Mouse (Mus musculus): ENCODE data around the gene Cct2.
A peak's percentile ranks its signal among the peaks of the same experiment; 100 is the strongest.
"Not testable (repeated sequence)": the region's sequence is repeated elsewhere in the genome, so short reads cannot be mapped to it uniquely, and the experiment has no call there.

Gene Cct2

DNA sequence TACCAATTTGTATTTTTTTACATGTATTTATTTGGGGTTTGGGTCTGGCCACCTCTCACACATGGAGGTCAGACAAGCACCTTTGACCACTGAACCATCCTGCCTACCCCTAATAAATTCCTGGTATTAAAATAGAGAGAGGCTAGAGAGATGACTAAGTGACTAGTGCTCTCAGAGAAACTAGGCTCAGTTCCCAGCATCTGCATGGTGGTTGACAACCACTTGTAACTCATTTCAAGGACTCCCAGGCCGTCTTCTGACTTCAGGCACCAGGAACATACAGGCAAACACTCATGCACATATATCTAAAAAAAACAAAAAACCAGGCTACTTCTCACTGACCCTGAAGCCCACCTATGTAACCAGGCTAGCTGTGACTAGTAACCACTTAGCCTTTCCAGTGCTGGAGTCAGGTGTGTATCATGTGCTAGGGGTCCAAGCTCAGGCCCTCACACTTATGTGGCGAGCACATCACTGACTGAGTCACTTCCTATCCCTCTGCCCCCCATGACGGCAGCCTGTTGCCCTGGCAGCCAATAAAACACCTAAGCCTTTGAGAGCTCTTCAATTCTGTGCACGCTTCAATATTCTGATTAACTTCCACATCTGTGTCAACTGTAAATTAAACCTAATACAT lies 13.5 kb downstream of the Cct2 start:
- DNase-seq (ENCODE audit: low spot score): no peak

GRCm38 (mm10) chr10:117049253-117049652 lies 14.4 kb downstream of the Cct2 start:
- no peak for DNase-seq (ENCODE audit: low spot score)

DNA sequence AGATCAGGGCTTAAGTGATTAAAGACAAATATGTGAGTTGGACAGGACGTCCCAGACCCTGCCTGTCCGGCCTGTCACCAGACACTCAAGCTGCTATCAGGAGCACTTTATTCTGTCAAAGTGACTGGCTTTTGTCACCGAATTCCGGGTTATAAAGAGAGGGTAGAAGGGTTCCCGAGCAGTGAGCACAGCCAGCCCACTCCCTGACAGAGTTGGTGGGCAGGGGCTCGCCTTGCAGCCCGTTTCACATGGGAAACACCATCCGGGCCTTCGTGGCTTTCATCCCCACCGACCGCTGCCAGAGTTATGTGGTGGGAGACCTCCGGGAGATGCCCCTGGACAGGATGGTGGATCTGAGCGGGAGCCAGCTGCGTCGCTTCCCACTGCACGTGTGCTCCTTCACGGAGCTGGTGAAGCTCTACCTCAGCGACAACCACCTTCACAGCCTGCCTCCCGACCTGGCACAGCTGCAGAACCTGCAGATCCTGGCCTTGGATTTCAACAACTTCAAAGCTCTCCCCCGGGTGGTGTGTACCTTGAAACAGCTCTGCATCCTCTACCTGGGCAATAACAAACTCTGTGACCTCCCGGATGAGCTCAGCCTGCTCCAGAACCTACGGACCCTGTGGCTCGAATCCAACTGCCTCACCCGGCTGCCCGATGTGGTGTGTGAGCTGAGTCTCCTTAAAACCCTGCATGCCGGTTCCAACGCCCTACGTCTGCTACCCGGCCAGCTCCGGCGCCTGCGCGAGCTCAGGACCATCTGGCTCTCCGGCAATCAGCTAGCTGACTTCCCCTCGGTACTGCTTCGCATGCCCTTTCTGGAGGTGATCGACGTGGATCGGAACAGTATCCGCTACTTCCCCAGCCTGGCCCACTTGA lies 18.2 kb downstream of the Cct2 start, which contains the start of gene Lrrc10:
TSS of gene Lrrc10 (plus strand) at position 167 of the 882 bp plus-strand sequence.
- no peak for DNase-seq (ENCODE audit: low spot score)

DNA sequence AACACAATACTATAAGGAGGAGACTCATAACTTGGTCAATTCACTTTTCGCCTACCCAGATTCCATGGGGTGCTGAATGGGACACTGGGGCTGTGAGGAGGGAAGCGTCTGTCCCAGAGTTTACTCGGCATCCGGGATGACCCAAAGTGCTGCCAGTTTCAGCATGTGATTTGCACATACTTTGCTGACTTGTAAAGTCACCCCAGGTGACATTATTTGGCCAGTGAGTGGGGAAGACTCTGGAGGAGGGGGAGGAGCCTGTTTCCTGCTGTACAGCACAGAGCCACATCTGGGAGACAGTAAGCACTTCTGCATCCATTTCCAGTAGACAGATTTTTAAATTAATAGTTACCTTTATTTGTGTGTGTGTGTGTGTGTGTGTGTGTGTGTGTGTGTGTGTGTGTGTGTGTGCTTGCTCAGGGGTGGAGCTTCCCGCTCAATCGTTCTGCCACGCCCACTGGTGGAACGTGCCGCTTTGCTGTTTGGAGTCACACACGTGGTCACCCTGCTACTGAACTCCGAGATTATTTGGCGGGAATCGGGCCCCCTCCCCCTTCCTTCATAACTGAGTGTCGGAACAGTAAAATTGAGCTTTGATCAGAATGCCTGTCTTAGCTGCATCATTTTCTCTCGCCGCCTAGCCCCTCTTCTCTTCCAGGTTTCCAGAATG lies 20.0 kb downstream of the Cct2 start:
- not testable (repeated sequence) for DNase-seq (ENCODE audit: low spot score)

DNA sequence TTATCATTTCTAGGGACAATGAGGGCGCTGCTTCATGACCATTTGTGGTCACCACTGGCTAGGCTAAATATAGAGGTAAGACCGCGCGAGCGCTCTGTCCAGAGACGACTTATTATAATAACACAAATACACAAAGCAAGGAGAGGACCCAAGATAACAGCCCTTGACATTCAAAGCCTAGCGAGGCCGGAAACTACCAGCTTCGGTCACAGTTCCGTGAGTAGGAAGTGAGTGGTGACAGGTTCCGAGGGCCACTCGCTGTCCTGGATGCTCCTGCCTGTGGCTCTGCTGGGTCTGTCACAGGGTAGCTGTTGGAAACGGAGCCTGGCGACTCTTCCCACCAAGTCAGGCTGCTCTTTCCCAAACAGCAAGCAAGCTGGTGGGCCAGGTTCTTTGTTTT lies 21.3 kb downstream of the Cct2 start:
- DNase-seq (ENCODE audit: low spot score): no peak

GRCm38 (mm10) chr10:117040355-117040754 lies 23.3 kb downstream of the Cct2 start:
- DNase-seq (ENCODE audit: low spot score): no peak

- DNase-seq (ENCODE audit: low spot score): peak; percentile 58
Observed at GRCm38 (mm10) chr10:117033785-117034184, 29.8 kb downstream of the Cct2 start.

- no peak for DNase-seq (ENCODE audit: low spot score)
Observed at GRCm38 (mm10) chr10:117031160-117031559, 32.5 kb downstream of the Cct2 start.

DNA sequence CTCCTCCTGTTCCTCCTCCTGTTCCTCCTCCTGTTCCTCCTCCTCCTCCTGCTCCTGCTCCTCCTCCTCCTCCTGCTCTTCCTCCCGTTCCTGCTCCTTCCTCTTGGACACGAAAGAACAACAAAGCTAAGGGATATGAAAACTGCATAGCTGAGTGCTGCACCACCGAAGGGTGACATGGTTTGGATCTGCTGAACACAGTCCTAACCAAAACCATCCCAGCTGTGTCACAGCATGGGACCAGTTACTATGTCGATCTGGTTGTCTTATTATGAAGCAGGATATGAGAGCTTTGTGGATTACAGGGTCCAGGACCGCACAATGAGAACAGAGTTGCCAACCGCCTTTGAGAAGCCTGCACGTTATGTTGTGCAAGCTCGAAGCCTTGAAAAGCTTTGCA lies 37.4 kb downstream of the Cct2 start:
- no peak for DNase-seq (ENCODE audit: low spot score)

GRCm38 (mm10) chr10:117025776-117026175 lies 37.8 kb downstream of the Cct2 start:
- DNase-seq (ENCODE audit: low spot score): not testable (repeated sequence)

DNA sequence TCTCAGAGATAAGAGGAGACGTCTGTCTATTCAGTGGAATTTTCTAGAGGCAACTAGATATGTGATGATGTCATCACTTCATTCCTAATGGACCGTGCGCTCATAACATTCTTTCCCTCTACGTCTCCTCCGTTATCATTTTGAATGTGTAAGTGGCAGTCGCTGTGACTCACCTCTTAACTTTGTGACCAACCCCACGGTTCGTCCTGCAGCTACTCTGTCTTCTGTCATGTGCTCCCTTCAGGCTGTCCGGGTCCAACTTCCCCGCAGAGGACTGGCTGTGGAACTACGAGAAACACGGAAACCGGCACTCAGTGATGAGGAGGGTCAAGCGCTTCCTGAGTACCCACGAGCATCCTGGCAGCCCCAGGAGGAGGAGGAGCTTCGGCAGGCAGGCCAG lies 39.9 kb downstream of the Cct2 start:
- peak; percentile 21 for DNase-seq (ENCODE audit: low spot score)

DNA sequence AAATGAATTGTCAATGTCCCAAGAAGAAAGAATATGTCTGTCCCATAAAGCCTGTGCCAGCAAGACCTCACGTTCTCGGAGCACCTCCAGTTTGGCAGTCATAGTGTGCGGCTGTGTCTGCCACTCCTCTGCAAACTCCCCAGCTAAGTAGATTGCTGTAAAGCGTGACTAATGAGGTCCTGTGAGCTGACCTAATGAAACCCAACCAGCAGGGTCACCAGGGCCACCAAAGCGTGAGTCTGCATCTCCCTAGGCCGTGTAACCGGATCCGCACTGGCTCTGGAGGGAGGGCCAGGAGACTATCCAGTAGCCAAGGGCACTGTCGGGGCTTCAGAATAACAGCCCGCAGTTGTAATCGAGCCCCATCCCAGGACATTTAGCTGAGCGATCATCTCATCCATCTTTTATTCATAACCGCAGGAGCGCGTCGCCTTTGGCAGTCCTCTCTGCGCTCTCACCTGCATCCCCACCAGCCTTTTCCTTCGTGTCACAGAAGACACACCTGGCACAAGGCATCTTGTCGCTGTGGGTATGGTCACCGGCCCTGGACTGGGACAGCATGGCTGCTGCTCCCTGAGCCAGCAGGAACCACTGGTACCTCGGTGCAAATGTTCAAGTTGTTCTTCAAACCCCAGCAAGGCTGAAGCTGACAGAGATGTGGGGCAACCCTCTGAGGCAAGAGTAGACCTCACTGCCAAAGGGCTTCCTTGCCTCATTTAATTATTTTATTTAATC lies 42.4 kb downstream of the Cct2 start:
- DNase-seq (ENCODE audit: low spot score): peak; percentile 38

GRCm38 (mm10) chr10:117018281-117018840 lies 45.3 kb downstream of the Cct2 start:
- DNase-seq (ENCODE audit: low spot score): no peak

GRCm38 (mm10) chr10:117014565-117014964 lies 49.0 kb downstream of the Cct2 start:
- no peak for DNase-seq (ENCODE audit: low spot score)

DNA sequence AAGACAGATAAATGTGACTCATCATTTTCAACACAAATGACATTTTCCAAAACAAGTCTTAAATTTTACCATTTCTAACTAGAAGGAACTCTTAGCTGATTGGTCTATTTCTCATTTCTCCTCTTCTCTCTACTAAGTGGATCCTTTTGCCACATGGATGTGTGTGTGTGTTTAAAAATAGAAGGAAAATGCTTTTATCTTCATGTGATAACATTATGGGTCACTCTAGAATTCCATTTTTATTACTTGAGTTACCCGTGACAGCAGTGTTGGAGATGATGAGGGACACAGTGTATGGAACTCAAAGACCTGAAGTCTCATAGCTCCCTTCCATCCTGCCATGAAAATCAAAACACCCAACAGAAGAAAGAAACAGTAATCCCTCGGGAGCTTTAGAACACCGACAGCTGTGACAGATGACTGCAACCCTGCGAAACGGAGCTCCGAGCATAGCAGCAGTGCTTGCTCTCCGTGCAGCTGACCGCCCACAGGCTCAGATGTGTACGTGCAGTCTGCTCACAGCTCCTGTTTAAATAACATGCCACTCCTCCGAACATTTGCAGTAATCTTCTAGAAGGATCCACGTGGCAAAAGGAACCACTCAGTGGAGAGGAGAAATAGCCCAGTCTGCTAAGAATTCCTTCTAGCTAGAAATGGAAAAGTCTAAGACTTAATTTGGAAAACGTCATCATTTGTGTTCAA lies 49.8 kb downstream of the Cct2 start:
- DNase-seq (ENCODE audit: low spot score): peak; percentile 39

GRCm38 (mm10) chr10:117011047-117011446 lies 52.6 kb downstream of the Cct2 start:
- DNase-seq (ENCODE audit: low spot score): no peak

DNA sequence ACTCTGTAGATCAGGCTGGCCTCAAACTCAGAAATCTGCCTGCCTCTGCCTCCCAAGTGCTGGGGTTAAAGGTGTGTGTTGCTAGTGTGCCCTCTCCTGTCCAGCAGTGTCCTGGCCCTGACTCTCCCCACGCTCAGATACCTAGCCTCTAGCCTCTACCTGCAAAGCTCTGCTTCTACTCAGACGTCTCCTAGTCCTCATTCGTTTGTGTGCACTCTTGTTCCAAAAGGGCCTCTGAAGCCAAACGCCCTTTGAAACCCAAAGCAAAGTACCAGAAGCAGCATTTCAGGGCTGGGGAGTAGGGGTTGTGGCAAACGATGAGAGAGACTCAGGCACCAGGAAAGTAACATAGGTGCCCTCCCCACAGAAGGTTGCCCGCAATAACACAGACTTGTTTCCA lies 53.9 kb downstream of the Cct2 start:
- DNase-seq (ENCODE audit: low spot score): no peak

DNA sequence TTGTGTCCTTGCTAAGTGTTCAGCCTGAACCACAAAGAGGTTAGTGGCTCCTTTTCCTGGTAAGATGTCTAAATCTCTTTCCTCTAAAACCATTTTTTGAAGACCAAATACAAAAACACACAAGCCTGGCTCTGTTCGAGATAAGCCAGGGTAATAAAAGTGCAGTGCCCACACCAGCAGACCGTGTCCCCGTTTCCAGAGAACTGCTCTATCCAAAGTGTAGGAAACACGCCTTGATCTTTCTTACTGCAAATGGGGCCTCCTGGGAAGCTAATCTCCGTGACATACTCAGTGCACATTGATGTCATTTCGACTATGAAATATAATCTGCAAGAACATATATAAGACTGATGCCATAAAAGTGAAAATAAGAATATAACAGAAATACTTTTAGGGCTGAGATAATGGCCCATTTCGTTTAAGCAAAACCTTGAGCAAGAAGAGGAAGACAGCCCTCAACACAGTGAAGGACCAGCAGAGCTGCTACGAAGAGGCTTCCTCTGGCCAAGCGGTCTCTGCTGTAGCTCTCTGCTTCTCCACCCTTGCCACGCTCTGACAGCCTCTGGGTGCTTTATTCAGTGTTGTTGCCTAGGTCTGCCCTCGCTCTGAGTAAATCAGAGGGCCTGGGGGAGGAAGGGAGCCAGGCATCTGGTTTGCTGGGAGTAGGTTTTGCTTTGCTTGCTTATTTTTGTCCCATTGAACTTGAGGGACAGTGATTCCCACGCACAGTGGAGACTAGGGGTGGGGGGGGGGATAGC lies 57.7 kb downstream of the Cct2 start:
- DNase-seq (ENCODE audit: low spot score): no peak

- DNase-seq (ENCODE audit: low spot score): no peak
Observed at GRCm38 (mm10) chr10:117004695-117005094, 58.9 kb downstream of the Cct2 start.

Measured in yolk sac, embryonic 10.5 days (tissue).